Mouse (Mus musculus) cerebellum, postnatal 25 days (tissue): Measurements from ENCODE around the gene Rad51b.

ENCODE experiments used
- DNase-seq, 2 experiments: peaks; one replicate each; pipeline ENCODE4 v3.0.0; 2021; ENCODE audit warnings: mixed read lengths in 2 of 2

The Rad51b gene

GRCm38 (mm10) chr12:79623308-79623707 lies 326.2 kb downstream of the Rad51b start:
- DNase-seq = no peak

- DNase-seq = no peak
Observed at GRCm38 (mm10) chr12:79625699-79626554, 328.8 kb downstream of the Rad51b start.

- DNase-seq = no peak
Observed at GRCm38 (mm10) chr12:79626555-79627080, 329.5 kb downstream of the Rad51b start.

GRCm38 (mm10) chr12:79627351-79628120 lies 330.5 kb downstream of the Rad51b start:
- no peak for DNase-seq

GRCm38 (mm10) chr12:79628121-79628774 lies 331.2 kb downstream of the Rad51b start:
- no peak for DNase-seq

GRCm38 (mm10) chr12:79629945-79630850 lies 333.1 kb downstream of the Rad51b start:
- no peak for DNase-seq

GRCm38 (mm10) chr12:79633458-79634106 lies 336.5 kb downstream of the Rad51b start:
- DNase-seq = no peak

GRCm38 (mm10) chr12:79641570-79642285 lies 344.6 kb downstream of the Rad51b start:
- DNase-seq = no peak

- DNase-seq = no peak
Observed at GRCm38 (mm10) chr12:79642715-79643114, 345.6 kb downstream of the Rad51b start.

GRCm38 (mm10) chr12:79645656-79646055 lies 348.6 kb downstream of the Rad51b start:
- peak; percentile 27 to 52 for DNase-seq

- DNase-seq = no peak
Observed at GRCm38 (mm10) chr12:79646646-79647164, 349.6 kb downstream of the Rad51b start.

GRCm38 (mm10) chr12:79647382-79647781 lies 350.3 kb downstream of the Rad51b start:
- DNase-seq = no peak

GRCm38 (mm10) chr12:79647976-79648375 lies 350.9 kb downstream of the Rad51b start:
- no peak for DNase-seq

GRCm38 (mm10) chr12:79648812-79649700 lies 352.0 kb downstream of the Rad51b start:
- no peak for DNase-seq

GRCm38 (mm10) chr12:79649796-79650195 lies 352.7 kb downstream of the Rad51b start:
- no peak for DNase-seq

GRCm38 (mm10) chr12:79655138-79655537 lies 358.1 kb downstream of the Rad51b start:
- DNase-seq = no peak

GRCm38 (mm10) chr12:79658861-79659260 lies 361.8 kb downstream of the Rad51b start:
- DNase-seq = no peak

GRCm38 (mm10) chr12:79661270-79661669 lies 364.2 kb downstream of the Rad51b start:
- peak in 1 of 2 experiments; percentile 36 for DNase-seq

- DNase-seq = no peak
Observed at GRCm38 (mm10) chr12:79663131-79663892, 366.2 kb downstream of the Rad51b start.
